Mouse (Mus musculus) retina, adult 2 months (tissue): ENCODE results near the gene Enho.

Experiments used
- DNase-seq: peaks from one replicate; pipeline ENCODE4 v3.0.0-alpha.2; 2012; ENCODE audit warnings: low read depth, low spot score

Gene Enho

GRCm38 (mm10) chr4:41631390-41631789 is 8.7 kb downstream of the Enho start:
- no peak for DNase-seq

GRCm38 (mm10) chr4:41630196-41630595 is 9.9 kb downstream of the Enho start:
- no peak for DNase-seq

- no peak for DNase-seq
These were observed 11.8 kb downstream of the Enho start for GRCm38 (mm10) chr4:41628202-41628927.

GRCm38 (mm10) chr4:41622071-41622470 is 18.1 kb downstream of the Enho start:
- no peak for DNase-seq

GRCm38 (mm10) chr4:41618916-41619746 is 21.0 kb downstream of the Enho start:
- DNase-seq, result peak; percentile 57

GRCm38 (mm10) chr4:41615661-41616599 is 24.2 kb downstream of the Enho start:
- no peak for DNase-seq

- peak; percentile 45 for DNase-seq
These were observed 26.0 kb downstream of the Enho start for GRCm38 (mm10) chr4:41614156-41614555.

GRCm38 (mm10) chr4:41612166-41612565 is 28.0 kb downstream of the Enho start:
- no peak for DNase-seq

GRCm38 (mm10) chr4:41610594-41610980 is 29.5 kb downstream of the Enho start:
- DNase-seq, result no peak

- no peak for DNase-seq
These were observed 30.2 kb downstream of the Enho start for GRCm38 (mm10) chr4:41609681-41610593.

GRCm38 (mm10) chr4:41606784-41607183 is 33.3 kb downstream of the Enho start:
- no peak for DNase-seq

GRCm38 (mm10) chr4:41604476-41605396 is 35.4 kb downstream of the Enho start:
- DNase-seq, result no peak

- DNase-seq, result no peak
These were observed 37.3 kb downstream of the Enho start for GRCm38 (mm10) chr4:41602818-41603217.
